Mouse (Mus musculus) embryonic fibroblast, embryonic 13.5 days (primary cell): ENCODE data around the gene Pdcl.

Experiments used
- CTCF ChIP-seq: IDR thresholded peaks from 2 replicates; pipeline ENCODE4 v1.5.1; 2011; ENCODE audit warnings: mild to moderate bottlenecking, control low read depth, low read length, moderate library complexity, borderline replicate concordance; ENCODE audit not compliant: insufficient read depth
- POLR2A ChIP-seq: IDR thresholded peaks from 2 replicates; pipeline ENCODE4 v1.6.1; 2011; ENCODE audit warnings: low read depth, mild to moderate bottlenecking, control low read depth, low read length, moderate library complexity

GRCm38 (mm10) chr2:37355571-37355970 lies 3.6 kb downstream of the Pdcl start:
- TF ChIP-seq POLR2A, result no peak
- TF ChIP-seq CTCF, result no peak
